Mouse (Mus musculus): ENCODE measurements at regions not wholly inside any gene's neighbourhood (a gene's known extent, or its start where the extent isn't known, plus 50 kb on each side); places are given as distances from the start of the nearest gene placed in this dataset.

DNA sequence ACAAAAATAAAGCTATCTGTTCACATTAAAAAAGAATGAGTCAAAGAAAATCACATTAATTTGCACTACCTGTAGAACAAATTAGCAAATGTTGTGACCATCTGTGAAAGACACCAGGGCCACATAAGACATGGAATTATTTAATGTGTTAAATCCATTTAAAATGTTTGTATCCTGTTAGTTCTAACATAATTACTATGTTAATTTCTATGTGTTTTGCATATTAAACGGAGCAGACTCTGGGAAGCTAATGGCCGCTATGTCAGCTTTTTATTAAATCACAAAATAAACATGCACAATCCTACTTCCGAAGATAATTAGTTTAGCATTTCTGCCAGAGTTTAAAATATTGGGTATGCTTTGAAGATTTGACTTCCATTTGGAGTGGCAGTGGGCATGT is 1194.8 kb downstream of the Cdh11 start:
- TF ChIP-seq CTCF (IDR thresholded peaks at IDR 0.05; ENCODE audit: low read depth, low read length), result no peak
- TF ChIP-seq POLR2A (IDR thresholded peaks at IDR 0.05; ENCODE audit: extremely low read depth, insufficient read depth, low read length), result no peak

Measured in liver, adult 2 months (tissue).